Mouse (Mus musculus) midbrain, embryonic 13.5 days (tissue): ENCODE data around the gene Zswim8. TPM values are rescaled to one million over a fixed set of nuclear protein-coding genes. Genes with fewer than 3 reads are reported as not detected.

Experiments
- ATAC-seq: fragments of 200-750 bp; cut with Nextera tagmentation; 2 replicates; pipeline ENCODE4 v1.8.0; 2017; ENCODE audit warnings: mild to moderate bottlenecking, moderate TSS enrichment, moderate library complexity
- H3K27ac ChIP-seq: fragments of 300-500 bp; sonication (generic); 2 replicates; pipeline ENCODE4 v1.5.1; 2015; ENCODE audit warnings: inconsistent platforms, mild to moderate bottlenecking, moderate library complexity
- H3K27me3 ChIP-seq: fragments of 300-500 bp; sonication (generic); 2 replicates; pipeline ENCODE4 v1.6.1; 2015; ENCODE audit warnings: mild to moderate bottlenecking, inconsistent platforms
- H3K36me3 ChIP-seq: fragments of 300-500 bp; sonication (generic); 2 replicates; pipeline ENCODE4 v1.6.1; 2015; ENCODE audit warnings: mild to moderate bottlenecking, inconsistent platforms
- H3K4me1 ChIP-seq: fragments of 300-500 bp; sonication (generic); replicated peaks from 2 replicates; pipeline ENCODE4 v1.6.1; 2015; ENCODE audit warnings: inconsistent platforms
- H3K4me2 ChIP-seq: fragments of 300-500 bp; sonication (generic); replicated peaks from 2 replicates; pipeline ENCODE4 v1.6.1; 2015; ENCODE audit warnings: moderate library complexity, mild to moderate bottlenecking, inconsistent platforms
- H3K4me3 ChIP-seq: fragments of 300-500 bp; sonication (generic); replicated peaks from 2 replicates; pipeline ENCODE4 v1.5.1; 2015; ENCODE audit warnings: mild to moderate bottlenecking, inconsistent platforms
- H3K9ac ChIP-seq: fragments of 300-500 bp; sonication (generic); replicated peaks from 2 replicates; pipeline ENCODE4 v1.6.1; 2015; ENCODE audit warnings: mild to moderate bottlenecking, inconsistent platforms
- H3K9me3 ChIP-seq: fragments of 300-500 bp; sonication (generic); 2 replicates; pipeline ENCODE4 v1.6.1; 2016; ENCODE audit warnings: mild to moderate bottlenecking, inconsistent platforms
- WGBS: fragments of 180-500 bp; shearing (Covaris S2); methylation state at CpG from one replicate; pipeline ENCODE4 v1.1.7; 2015; 5-methylcytosine and 5-hydroxymethylcytosine counted together
- polyA plus RNA-seq: library from polyadenylated mRNA; unstranded; fragments of >200 nt; fragmentation: Nextera tagmentation; extraction: Ambion mirVana; gene quantifications from 2 replicates; pipeline ENCODE4 v1.2.1, GENCODE M21; 2015

The Zswim8 gene
- polyA plus RNA-seq, 1 experiment from 2014 or later, result 57.7 TPM

DNA sequence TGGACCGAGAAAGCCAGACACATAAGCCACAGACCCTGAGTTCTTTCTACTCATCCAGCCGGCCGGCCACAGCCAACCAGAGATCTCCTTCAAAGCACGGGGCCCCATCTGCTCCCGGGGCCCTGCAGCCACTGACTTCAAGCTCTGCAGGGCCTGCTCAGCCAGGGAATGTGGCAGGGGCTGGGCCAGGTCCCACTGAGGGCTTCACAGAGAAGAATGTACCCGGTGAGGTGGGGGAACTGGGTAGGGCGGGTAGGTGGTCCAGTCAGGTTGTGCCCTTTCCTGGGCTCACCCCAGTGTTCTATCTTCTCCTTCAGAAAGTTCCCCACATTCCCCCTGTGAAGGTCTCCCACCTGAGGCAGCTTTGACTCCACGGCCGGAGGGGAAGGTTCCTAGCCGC, 11.1 kb downstream of the Zswim8 start:
- Histone ChIP-seq H3K27me3 (no peaks in the 10 kb centered on the region), H3K4me1 (no peaks in the 10 kb centered on the region)

DNA sequence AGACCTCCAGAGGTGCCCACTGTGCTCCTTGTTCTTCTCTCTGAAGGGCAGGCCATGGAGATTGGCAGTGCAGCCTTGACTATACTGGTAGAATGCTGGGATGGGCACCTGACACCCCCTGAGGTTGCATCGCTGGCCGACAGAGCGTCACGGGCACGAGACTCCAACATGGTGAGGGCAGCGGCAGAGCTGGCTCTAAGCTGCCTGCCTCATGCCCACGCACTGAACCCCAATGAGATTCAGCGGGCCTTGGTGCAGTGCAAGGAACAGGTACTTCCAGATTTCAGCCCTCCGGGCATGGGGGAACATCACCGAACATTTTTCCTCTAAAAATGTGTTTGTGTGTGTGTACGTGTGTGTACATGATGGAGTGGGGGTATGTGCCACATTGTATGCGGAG, 12.4 kb downstream of the Zswim8 start:
- Histone ChIP-seq H3K36me3 (peaks cover 100% of the 10 kb centered on the region), H3K27ac (no peak overlapping the region), H3K4me3 (no peak overlapping the region), H3K27me3 (no peaks in the 10 kb centered on the region), H3K9ac (no peak overlapping the region), H3K4me1 (no peaks in the 10 kb centered on the region), H3K4me2 (no peak overlapping the region), H3K9me3 (no peaks in the 10 kb centered on the region)
- no peak for ATAC-seq
- 98% methylated on average over 12 of the region's 12 CpGs for WGBS

More for the DNA sequence above, 11.1 kb downstream of the Zswim8 start:
- no peak overlapping the region for H3K4me3 ChIP-seq
- H3K9ac ChIP-seq, result no peak overlapping the region
- peaks cover 100% of the 10 kb centered on the region for H3K36me3 ChIP-seq
- 92% methylated on average over 10 of the region's 10 CpGs for WGBS
- H3K27ac ChIP-seq, result no peak overlapping the region
- no peaks in the 10 kb centered on the region for H3K9me3 ChIP-seq
- H3K4me2 ChIP-seq, result no peak overlapping the region
- ATAC-seq, result no peak

DNA sequence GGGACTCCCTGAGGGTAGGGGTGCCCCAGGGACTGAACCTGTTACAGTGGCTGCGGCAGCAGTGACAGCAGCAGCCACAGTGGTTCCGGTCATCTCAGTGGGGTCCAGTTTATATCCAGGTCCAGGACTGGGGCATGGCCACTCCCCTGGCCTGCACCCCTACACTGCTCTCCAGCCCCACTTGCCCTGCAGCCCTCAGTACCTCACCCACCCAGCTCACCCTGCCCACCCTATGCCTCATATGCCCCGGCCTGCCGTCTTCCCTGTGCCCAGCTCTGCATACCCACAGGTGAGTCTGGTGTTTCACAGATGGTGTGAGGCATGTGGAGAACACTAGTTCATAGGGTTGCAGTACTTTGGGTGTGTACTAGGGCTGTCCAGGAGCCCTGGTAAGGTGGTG, 14.0 kb downstream of the Zswim8 start:
- Histone ChIP-seq H3K4me1 (no peaks in the 10 kb centered on the region), H3K9me3 (no peaks in the 10 kb centered on the region), H3K4me2 (no peak overlapping the region), H3K27ac (no peak overlapping the region), H3K9ac (no peak overlapping the region), H3K36me3 (peaks cover 100% of the 10 kb centered on the region), H3K27me3 (no peaks in the 10 kb centered on the region), H3K4me3 (no peak overlapping the region)
- ATAC-seq, result peak; percentile 28; the same call in 1 of the 2 replicates
- 87% methylated on average over 3 of the region's 4 CpGs for WGBS

DNA sequence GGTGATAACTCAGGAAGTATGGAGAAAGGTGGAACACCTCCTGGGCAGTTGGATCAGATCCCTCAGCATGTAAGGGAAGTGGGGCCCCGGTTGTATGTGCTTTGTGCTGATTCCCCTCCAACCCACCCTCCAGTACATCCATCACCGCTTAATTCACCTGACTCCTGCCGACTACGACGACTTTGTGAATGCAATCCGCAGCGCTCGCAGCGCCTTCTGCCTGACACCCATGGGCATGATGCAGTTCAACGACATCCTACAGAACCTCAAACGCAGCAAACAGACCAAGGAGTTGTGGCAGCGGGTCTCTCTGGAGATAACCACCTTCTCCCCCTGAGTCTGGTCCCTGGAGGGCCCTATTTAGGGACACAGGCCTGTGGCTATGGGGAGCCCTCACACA, 15.7 kb downstream of the Zswim8 start:
- Histone ChIP-seq H3K4me3 (no peak overlapping the region), H3K9me3 (no peaks in the 10 kb centered on the region), H3K36me3 (peaks cover 96% of the 10 kb centered on the region)

DNA sequence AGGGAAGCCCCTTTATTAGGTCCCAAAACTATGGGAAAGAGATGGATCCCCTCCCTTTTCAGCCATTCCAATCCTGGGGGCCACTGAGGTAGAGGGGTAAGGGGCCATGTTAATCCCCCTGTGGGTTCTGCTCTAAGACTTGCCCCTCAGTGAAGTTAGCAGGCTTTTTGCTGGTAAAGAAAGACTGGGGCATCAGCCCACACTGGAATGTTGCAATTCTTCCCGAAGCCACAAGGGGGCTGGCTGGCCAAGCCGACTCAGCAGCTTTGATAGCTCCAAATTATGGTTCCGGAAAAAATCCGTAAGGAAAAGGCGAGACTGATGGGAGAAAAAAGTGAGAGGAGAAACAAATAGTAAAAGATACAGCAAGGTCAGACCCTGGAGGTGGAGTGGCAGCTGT, 16.7 kb downstream of the Zswim8 start:
- Histone ChIP-seq H3K27ac (no peak overlapping the region), H3K9me3 (no peaks in the 10 kb centered on the region), H3K9ac (no peak overlapping the region), H3K27me3 (no peaks in the 10 kb centered on the region), H3K4me1 (no peaks in the 10 kb centered on the region), H3K36me3 (peaks cover 96% of the 10 kb centered on the region), H3K4me2 (no peak overlapping the region), H3K4me3 (no peak overlapping the region)
- 33% methylated on average over 5 of the region's 5 CpGs for WGBS
- peak; percentile 51; the same call in 1 of the 2 replicates for ATAC-seq

More for the DNA sequence above, 15.7 kb downstream of the Zswim8 start:
- H3K27ac ChIP-seq, result no peak overlapping the region
- no peak overlapping the region for H3K4me2 ChIP-seq
- ATAC-seq, result no peak
- no peak overlapping the region for H3K9ac ChIP-seq
- no peaks in the 10 kb centered on the region for H3K4me1 ChIP-seq
- 91% methylated on average over 12 of the region's 12 CpGs for WGBS
- no peaks in the 10 kb centered on the region for H3K27me3 ChIP-seq

DNA sequence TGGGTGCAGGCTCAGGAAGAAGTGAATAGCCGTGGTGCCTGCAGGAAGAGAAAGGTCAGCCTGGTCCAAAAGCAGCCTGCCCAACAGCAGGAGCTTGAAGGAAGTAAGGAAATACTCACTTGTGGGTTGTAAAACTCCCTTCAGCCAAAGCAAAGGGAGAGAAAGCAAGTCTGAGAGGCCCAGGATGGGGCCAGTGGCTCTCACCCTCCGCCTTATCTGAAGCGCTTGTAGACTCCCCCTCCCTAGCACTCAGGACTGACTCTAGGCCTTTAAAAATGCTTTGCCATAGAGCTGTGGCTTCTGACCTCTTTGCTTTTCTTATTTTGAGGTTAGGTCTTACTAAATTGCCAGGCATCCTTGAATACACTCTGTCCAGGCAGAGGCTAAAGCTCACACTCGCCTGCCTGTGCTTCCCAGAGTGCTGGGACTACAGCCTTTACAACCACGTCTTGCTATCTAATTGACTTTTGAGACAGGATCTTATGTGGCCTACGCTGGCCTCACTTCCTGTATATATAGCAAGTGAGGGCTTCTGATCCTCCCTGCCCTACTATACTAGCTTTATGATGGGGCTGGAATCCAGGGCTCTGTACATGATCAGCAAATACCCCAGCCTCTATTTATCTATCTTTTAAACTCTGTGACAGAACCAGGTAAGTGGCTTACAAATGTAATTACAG, 18.4 kb downstream of the Zswim8 start:
- no peak for ATAC-seq
- 88% methylated on average over 6 of the region's 6 CpGs for WGBS

DNA sequence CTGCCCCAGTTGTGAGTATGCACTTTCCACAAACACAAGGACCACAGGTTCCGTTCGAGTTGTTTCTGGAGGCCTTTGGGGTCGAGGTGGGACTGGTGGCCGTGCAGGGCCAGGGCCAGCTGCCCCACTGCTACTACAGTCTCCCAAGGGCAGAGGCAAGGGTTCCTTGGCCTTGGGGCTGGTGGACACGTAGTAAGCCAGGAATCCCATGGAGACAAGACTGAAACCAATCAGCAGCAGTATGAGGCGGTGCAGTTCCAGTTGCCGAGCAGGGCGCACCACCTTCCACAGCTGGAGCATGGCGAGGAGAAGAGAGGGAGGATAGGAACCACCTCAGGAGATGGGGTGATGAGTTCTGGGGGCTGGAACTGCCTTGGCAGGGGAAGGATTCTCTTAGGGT, 22.5 kb downstream of the Zswim8 start:
- peaks cover 64% of the 10 kb centered on the region for H3K36me3 ChIP-seq
- ATAC-seq, result no peak
- H3K4me1 ChIP-seq, result peaks cover 14% of the 10 kb centered on the region
- H3K4me3 ChIP-seq, result no peak overlapping the region
- no peaks in the 10 kb centered on the region for H3K9me3 ChIP-seq
- H3K4me2 ChIP-seq, result no peak overlapping the region
- H3K27me3 ChIP-seq, result no peaks in the 10 kb centered on the region
- no peak overlapping the region for H3K9ac ChIP-seq
- H3K27ac ChIP-seq, result no peak overlapping the region
- 94% methylated on average over 9 of the region's 9 CpGs for WGBS

More for the DNA sequence above, 18.4 kb downstream of the Zswim8 start:
- Histone ChIP-seq H3K4me2 (no peak overlapping the region), H3K36me3 (peaks cover 96% of the 10 kb centered on the region), H3K9ac (no peak overlapping the region), H3K4me3 (no peak overlapping the region), H3K27ac (no peak overlapping the region), H3K27me3 (no peaks in the 10 kb centered on the region), H3K4me1 (no peaks in the 10 kb centered on the region), H3K9me3 (no peaks in the 10 kb centered on the region)

DNA sequence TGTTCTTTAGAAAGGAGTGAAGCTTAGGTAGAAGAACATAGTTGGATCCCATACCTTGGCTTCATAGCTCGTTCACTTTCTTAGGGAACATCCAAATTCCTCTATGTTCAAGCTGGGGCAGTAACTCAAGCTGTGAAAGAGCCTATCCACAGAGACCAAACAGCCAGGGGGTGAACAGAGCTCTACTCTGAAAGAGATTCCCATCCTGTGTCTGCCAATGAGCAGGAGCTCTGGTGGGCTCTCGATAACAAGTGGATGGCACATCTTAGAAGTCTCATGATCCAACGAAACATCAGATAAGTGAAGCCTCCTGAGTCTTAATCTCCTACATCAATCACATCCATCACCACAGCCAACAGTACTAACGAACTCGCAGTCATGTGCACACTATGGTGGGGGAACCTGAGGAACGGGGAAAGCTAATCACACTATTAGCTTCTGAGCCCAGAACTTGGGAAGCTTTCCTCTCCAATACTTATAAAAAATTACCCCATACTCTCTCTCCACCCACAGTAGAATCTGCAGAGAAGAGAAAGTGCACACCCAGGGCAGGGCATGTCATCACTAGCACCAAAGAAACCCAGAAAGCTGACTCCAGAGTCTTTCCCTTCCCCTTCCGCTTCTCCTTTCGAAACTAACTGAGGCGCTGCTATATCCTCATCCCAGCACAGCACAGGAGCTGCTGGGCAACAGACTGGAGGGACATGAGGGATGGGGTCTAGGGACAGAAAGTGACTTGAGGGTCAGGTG, 23.7 kb downstream of the Zswim8 start:
- H3K27ac ChIP-seq, result no peak overlapping the region
- H3K4me1 ChIP-seq, result peaks cover 17% of the 10 kb centered on the region
- H3K4me3 ChIP-seq, result no peak overlapping the region
- WGBS, result 95% methylated on average over 9 of the region's 9 CpGs
- ATAC-seq, result no peak
- H3K4me2 ChIP-seq, result no peak overlapping the region
- H3K9me3 ChIP-seq, result no peaks in the 10 kb centered on the region
- H3K9ac ChIP-seq, result no peak overlapping the region
- peaks cover 58% of the 10 kb centered on the region for H3K36me3 ChIP-seq
- H3K27me3 ChIP-seq, result no peaks in the 10 kb centered on the region

DNA sequence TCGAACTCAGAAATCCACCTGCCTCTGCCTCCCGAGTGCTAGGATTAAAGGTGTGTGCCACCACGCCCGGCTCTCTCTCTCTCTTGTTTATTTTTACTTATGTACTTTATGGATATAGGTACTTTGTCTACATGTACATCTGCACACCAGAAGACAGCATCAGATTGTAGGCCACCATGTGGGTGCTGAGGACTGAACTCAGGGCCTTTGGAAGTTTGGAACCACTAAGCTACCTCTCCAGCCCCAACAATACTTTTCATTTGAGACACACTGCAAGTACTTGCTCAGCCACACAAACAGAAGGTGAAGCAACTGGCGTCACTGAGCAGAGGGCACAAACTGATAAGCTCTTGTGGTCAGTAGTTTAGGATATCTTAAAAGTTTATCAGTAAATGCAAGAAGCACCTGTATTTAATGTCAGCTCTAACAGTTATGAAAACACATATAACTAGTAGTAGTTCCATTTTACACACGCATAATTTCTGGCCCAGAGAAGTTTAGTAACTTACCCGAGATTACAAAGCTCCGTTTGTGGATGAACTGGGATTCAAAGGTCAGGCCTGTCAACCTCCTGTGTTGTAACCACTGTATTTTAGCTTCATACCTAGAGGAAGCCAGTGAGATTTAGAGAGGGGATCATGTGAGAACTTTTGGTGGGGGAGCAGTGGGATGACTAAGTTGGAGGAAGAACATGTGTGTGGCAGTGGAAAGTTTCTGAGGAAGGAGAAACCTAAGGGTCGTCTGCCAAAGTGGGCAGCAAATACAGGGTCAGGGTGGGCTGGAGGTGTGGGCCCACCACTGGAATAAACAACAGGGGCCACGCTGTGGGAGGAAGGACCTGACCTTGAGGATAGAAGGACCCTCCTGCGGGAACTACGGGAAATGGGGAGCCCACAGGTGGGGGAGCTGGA, 25.9 kb downstream of the Zswim8 start:
- Histone ChIP-seq H3K9me3 (no peaks in the 10 kb centered on the region), H3K27ac (0 out of 2 replicates have a peak overlapping the region, but pooled peaks have one; percentile 78), H3K9ac (peak overlapping the region; percentile 89), H3K36me3 (peaks cover 55% of the 10 kb centered on the region), H3K4me1 (peaks cover 17% of the 10 kb centered on the region), H3K4me3 (peak overlapping the region; percentile 80), H3K4me2 (peak overlapping the region; percentile 89), H3K27me3 (no peaks in the 10 kb centered on the region)
- ATAC-seq, result no peak
- 52% methylated on average over 12 of the region's 12 CpGs for WGBS

DNA sequence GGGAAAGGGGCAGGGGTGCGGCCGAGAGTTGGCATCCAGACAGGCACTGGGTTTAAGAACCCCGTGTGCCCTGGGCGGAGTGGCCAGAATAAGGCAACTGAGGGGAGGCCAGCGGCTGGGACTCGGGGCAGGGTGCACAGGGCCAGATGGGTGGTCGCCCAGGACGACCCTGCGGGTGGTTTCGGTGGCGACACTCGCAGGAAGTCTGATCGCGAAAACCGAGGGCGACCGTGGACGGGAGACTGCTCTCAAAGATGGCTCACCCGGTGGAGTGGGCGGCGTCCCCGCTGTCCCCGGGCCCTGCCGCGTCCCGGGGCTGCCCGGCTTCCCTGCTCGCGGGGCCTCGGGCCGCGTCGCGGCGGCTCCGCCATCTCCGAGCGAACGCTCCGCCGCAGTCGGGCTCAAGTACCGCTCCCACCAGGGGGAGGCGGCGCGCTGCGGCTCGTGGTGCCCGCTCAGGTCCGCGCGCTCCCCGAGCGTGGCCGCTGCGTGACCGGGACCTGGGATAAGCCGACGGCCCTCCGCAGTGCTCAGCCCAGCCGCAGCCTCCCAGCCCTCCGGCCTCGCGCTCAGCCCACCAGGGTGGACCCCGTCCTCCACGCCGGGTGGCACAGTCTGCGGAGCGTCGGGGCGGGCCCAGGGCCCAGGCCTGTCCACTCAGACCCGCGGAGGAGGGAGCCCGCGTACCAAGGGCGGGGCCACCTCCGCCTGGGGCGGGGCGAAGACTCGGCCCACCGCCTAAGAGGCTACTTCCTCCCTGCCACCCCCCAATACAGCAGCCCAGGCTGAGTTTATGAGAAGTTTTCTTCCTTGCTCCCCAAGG, 26.8 kb downstream of the Zswim8 start, which contains the start of gene Ndst2:
Gene Ndst2 (minus strand): TSS at position 611 of the 823 bp plus-strand sequence.
- peaks cover 55% of the 10 kb centered on the region for H3K36me3 ChIP-seq
- under 1% methylated on average over 49 of the region's 81 CpGs for WGBS
- peaks cover 17% of the 10 kb centered on the region for H3K4me1 ChIP-seq
- peak within 1 kb of the TSS; percentile 78 for H3K27ac ChIP-seq
- peak within 1 kb of the TSS; percentile 80 for H3K4me3 ChIP-seq
- peak within 1 kb of the TSS; percentile 89 for H3K9ac ChIP-seq
- no peaks in the 10 kb centered on the region for H3K9me3 ChIP-seq
- H3K27me3 ChIP-seq, result no peaks in the 10 kb centered on the region
- peak; percentile 98 for ATAC-seq
- H3K4me2 ChIP-seq, result peak within 1 kb of the TSS; percentile 89

DNA sequence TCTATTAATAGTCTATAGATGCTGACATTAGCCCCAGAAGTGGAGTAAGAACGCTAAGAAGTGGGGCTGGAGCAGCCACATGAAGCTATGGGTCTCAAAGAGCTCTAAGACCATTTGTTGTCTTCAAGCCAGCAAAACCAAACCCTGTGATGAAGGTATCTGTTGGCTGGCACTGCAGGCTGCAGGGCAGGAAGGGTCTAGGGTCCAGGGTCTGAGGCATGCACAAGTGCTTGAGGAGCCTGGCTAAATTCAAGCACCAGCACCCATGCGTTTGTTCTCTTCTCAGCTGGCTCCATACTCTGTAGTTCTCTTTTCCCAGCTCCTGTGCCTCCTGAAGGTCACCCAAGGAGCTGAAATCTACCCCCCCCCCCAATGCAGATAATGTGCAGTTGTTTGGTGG, 27.7 kb downstream of the Zswim8 start:
- H3K9me3 ChIP-seq, result no peaks in the 10 kb centered on the region
- no peak for ATAC-seq
- H3K36me3 ChIP-seq, result peaks cover 54% of the 10 kb centered on the region
- peaks cover 17% of the 10 kb centered on the region for H3K4me1 ChIP-seq
- H3K27ac ChIP-seq, result no peak overlapping the region
- 79% methylated on average over 2 of the region's 2 CpGs for WGBS
- no peak overlapping the region for H3K9ac ChIP-seq
- H3K4me3 ChIP-seq, result no peak overlapping the region
- 0 out of 2 replicates have a peak overlapping the region, but pooled peaks have one; percentile 89 for H3K4me2 ChIP-seq
- no peaks in the 10 kb centered on the region for H3K27me3 ChIP-seq
